Mouse (Mus musculus): ENCODE data around the gene Foxg1.

The Foxg1 gene

GRCm38 (mm10) chr12:49384295-49384875 is 1.9 kb downstream of the Foxg1 start:
- in situ Hi-C loops (cut with MboI; ENCODE audit: low pct_unique_long_range_greater_than_20kb in 1 of 2, low sequenced_read_pairs in 2 of 2, unreplicated experiment in 1 of 2), result loop anchor here in 1 of 2 experiments (25.0 kb wide), 1 partner anchor 1578 kb away; no protein-coding TSS in a partner anchor

GRCm38 (mm10) chr12:49384876-49385630 is 2.6 kb downstream of the Foxg1 start, which contains the start of gene Gm43517:
Gm43517 (plus strand) TSS chr12:49385174.
- in situ Hi-C loops (cut with MboI; ENCODE audit: low pct_unique_long_range_greater_than_20kb in 1 of 2, low sequenced_read_pairs in 2 of 2, unreplicated experiment in 1 of 2), result loop anchor here in 1 of 2 experiments (25.0 kb wide), 1 partner anchor 1577 kb away; no protein-coding TSS in a partner anchor

- in situ Hi-C loops (cut with MboI; ENCODE audit: low pct_unique_long_range_greater_than_20kb in 1 of 2, low sequenced_read_pairs in 2 of 2, unreplicated experiment in 1 of 2), result loop anchor here in 1 of 2 experiments (25.0 kb wide), 1 partner anchor 1577 kb away; no protein-coding TSS in a partner anchor
Measured at GRCm38 (mm10) chr12:49385631-49385990, 3.2 kb downstream of the Foxg1 start.

GRCm38 (mm10) chr12:49386081-49386805 is 3.8 kb downstream of the Foxg1 start:
- in situ Hi-C loops (cut with MboI; ENCODE audit: low pct_unique_long_range_greater_than_20kb in 1 of 2, low sequenced_read_pairs in 2 of 2, unreplicated experiment in 1 of 2), result loop anchor here in 1 of 2 experiments (25.0 kb wide), 1 partner anchor 1576 kb away; no protein-coding TSS in a partner anchor

GRCm38 (mm10) chr12:49387856-49388598 is 5.6 kb downstream of the Foxg1 start:
- in situ Hi-C loops (cut with MboI; ENCODE audit: low pct_unique_long_range_greater_than_20kb in 1 of 2, low sequenced_read_pairs in 2 of 2, unreplicated experiment in 1 of 2), result loop anchor here in 1 of 2 experiments (25.0 kb wide), 1 partner anchor 1574 kb away; no protein-coding TSS in a partner anchor

- in situ Hi-C loops (cut with MboI; ENCODE audit: low pct_unique_long_range_greater_than_20kb in 1 of 2, low sequenced_read_pairs in 2 of 2, unreplicated experiment in 1 of 2), result loop anchor here in 1 of 2 experiments (25.0 kb wide), 1 partner anchor 1573 kb away; no protein-coding TSS in a partner anchor
Measured at GRCm38 (mm10) chr12:49389666-49390065, 7.2 kb downstream of the Foxg1 start.

GRCm38 (mm10) chr12:49390257-49390656 is 7.8 kb downstream of the Foxg1 start:
- in situ Hi-C loops (cut with MboI; ENCODE audit: low pct_unique_long_range_greater_than_20kb in 1 of 2, low sequenced_read_pairs in 2 of 2, unreplicated experiment in 1 of 2), result loop anchor here in 1 of 2 experiments (25.0 kb wide), 1 partner anchor 1572 kb away; no protein-coding TSS in a partner anchor

GRCm38 (mm10) chr12:49390926-49391304 is 8.5 kb downstream of the Foxg1 start:
- in situ Hi-C loops (cut with MboI; ENCODE audit: low pct_unique_long_range_greater_than_20kb in 1 of 2, low sequenced_read_pairs in 2 of 2, unreplicated experiment in 1 of 2), result loop anchor here in 1 of 2 experiments (25.0 kb wide), 1 partner anchor 1571 kb away; no protein-coding TSS in a partner anchor

- in situ Hi-C loops (cut with MboI; ENCODE audit: low pct_unique_long_range_greater_than_20kb in 1 of 2, low sequenced_read_pairs in 2 of 2, unreplicated experiment in 1 of 2), result loop anchor here in 1 of 2 experiments (25.0 kb wide), 1 partner anchor 1571 kb away; no protein-coding TSS in a partner anchor
Measured at GRCm38 (mm10) chr12:49391305-49392040, 9.0 kb downstream of the Foxg1 start.

GRCm38 (mm10) chr12:49392041-49392390 is 9.6 kb downstream of the Foxg1 start:
- in situ Hi-C loops (cut with MboI; ENCODE audit: low pct_unique_long_range_greater_than_20kb in 1 of 2, low sequenced_read_pairs in 2 of 2, unreplicated experiment in 1 of 2), result loop anchor here in 1 of 2 experiments (25.0 kb wide), 1 partner anchor 1570 kb away; no protein-coding TSS in a partner anchor

GRCm38 (mm10) chr12:49392876-49393275 is 10.4 kb downstream of the Foxg1 start:
- in situ Hi-C loops (cut with MboI; ENCODE audit: low pct_unique_long_range_greater_than_20kb in 1 of 2, low sequenced_read_pairs in 2 of 2, unreplicated experiment in 1 of 2), result loop anchor here in 1 of 2 experiments (25.0 kb wide), 1 partner anchor 1569 kb away; no protein-coding TSS in a partner anchor

GRCm38 (mm10) chr12:49393639-49394038 is 11.2 kb downstream of the Foxg1 start:
- in situ Hi-C loops (cut with MboI; ENCODE audit: low pct_unique_long_range_greater_than_20kb in 1 of 2, low sequenced_read_pairs in 2 of 2, unreplicated experiment in 1 of 2), result loop anchor here in 1 of 2 experiments (25.0 kb wide), 1 partner anchor 1569 kb away; no protein-coding TSS in a partner anchor

GRCm38 (mm10) chr12:49394181-49394580 is 11.7 kb downstream of the Foxg1 start:
- in situ Hi-C loops (cut with MboI; ENCODE audit: low pct_unique_long_range_greater_than_20kb in 1 of 2, low sequenced_read_pairs in 2 of 2, unreplicated experiment in 1 of 2), result loop anchor here in 1 of 2 experiments (25.0 kb wide), 1 partner anchor 1568 kb away; no protein-coding TSS in a partner anchor

GRCm38 (mm10) chr12:49394836-49395235 is 12.4 kb downstream of the Foxg1 start:
- in situ Hi-C loops (cut with MboI; ENCODE audit: low pct_unique_long_range_greater_than_20kb in 1 of 2, low sequenced_read_pairs in 2 of 2, unreplicated experiment in 1 of 2), result loop anchor here in 1 of 2 experiments (25.0 kb wide), 1 partner anchor 1567 kb away; no protein-coding TSS in a partner anchor

- in situ Hi-C loops (cut with MboI; ENCODE audit: low pct_unique_long_range_greater_than_20kb in 1 of 2, low sequenced_read_pairs in 2 of 2, unreplicated experiment in 1 of 2), result loop anchor here in 1 of 2 experiments (25.0 kb wide), 1 partner anchor 1566 kb away; no protein-coding TSS in a partner anchor
Measured at GRCm38 (mm10) chr12:49395969-49396368, 13.5 kb downstream of the Foxg1 start.

GRCm38 (mm10) chr12:49396776-49397175 is 14.3 kb downstream of the Foxg1 start:
- in situ Hi-C loops (cut with MboI; ENCODE audit: low pct_unique_long_range_greater_than_20kb in 1 of 2, low sequenced_read_pairs in 2 of 2, unreplicated experiment in 1 of 2), result loop anchor here in 1 of 2 experiments (25.0 kb wide), 1 partner anchor 1566 kb away; no protein-coding TSS in a partner anchor

Measured in mouse embryonic stem cell (cell line).